Mouse (Mus musculus) ES-E14 (cell line): ENCODE results near the gene Jmjd6. TPM values are rescaled to one million over a fixed set of nuclear protein-coding genes. Genes with fewer than 3 reads are reported as not detected.
"Not testable (repeated sequence)": the region's sequence is repeated elsewhere in the genome, so short reads cannot be mapped to it uniquely, and the experiment has no call there.

Source experiments
- DNase-seq: peaks from one replicate; pipeline ENCODE4 v3.0.0-alpha.2; 2013; ENCODE audit warnings: low read depth, low spot score
- H3K27ac ChIP-seq: 2 replicates; pipeline ENCODE4 v1.5.1; 2012; ENCODE audit warnings: low read depth, mild to moderate bottlenecking, low read length, moderate library complexity, mixed read lengths; ENCODE audit not compliant: poor library complexity, insufficient read depth, severe bottlenecking
- H3K36me3 ChIP-seq: 2 replicates; pipeline ENCODE4 v1.6.1; 2012; ENCODE audit warnings: mild to moderate bottlenecking, low read length, moderate library complexity, mixed read lengths; ENCODE audit not compliant: control insufficient read depth, poor library complexity, insufficient read depth, severe bottlenecking
- H3K4me1 ChIP-seq, 2 experiments: fragments of 150-350 bp in 1 of 2; sonication (generic) in 1 of 2; 2 replicates each; pipeline ENCODE4 v1.6.1; 2012; ENCODE audit warnings: low read length in 2 of 2, mild to moderate bottlenecking in 1 of 2, mixed read lengths in 1 of 2; ENCODE audit not compliant: control insufficient read depth in 2 of 2, insufficient read depth in 2 of 2, poor library complexity in 1 of 2
- H3K4me3 ChIP-seq, 2 experiments: fragments of 150-350 bp in 1 of 2; sonication (generic) in 1 of 2; 2 replicates each; pipeline ENCODE4 v1.5.1; 2012; ENCODE audit warnings: low read length in 2 of 2, low read depth in 1 of 2, mild to moderate bottlenecking in 1 of 2, mixed read lengths in 1 of 2; ENCODE audit not compliant: insufficient read depth in 1 of 2, poor library complexity in 1 of 2, severe bottlenecking in 1 of 2
- H3K9ac ChIP-seq: 2 replicates; pipeline ENCODE4 v1.6.1; 2012; ENCODE audit warnings: low read depth, mild to moderate bottlenecking, low read length, mixed read lengths; ENCODE audit not compliant: poor library complexity, insufficient read depth, severe bottlenecking
- H3K9me3 ChIP-seq: fragments of 150-350 bp; sonication (generic); 2 replicates; pipeline ENCODE4 v1.6.1; 2012; ENCODE audit warnings: low read depth, mild to moderate bottlenecking, low read length; ENCODE audit not compliant: control insufficient read depth, insufficient read depth
- CHD2 ChIP-seq: IDR thresholded peaks from 2 replicates; pipeline ENCODE4 v1.6.1; 2014; ENCODE audit warnings: mild to moderate bottlenecking, low read depth, low read length, inconsistent platforms
- HCFC1 ChIP-seq: IDR thresholded peaks from 2 replicates; pipeline ENCODE4 v1.6.1; 2012; ENCODE audit warnings: low read length, inconsistent platforms, borderline replicate concordance; ENCODE audit not compliant: insufficient read depth
- MAFK ChIP-seq: IDR thresholded peaks from 2 replicates; pipeline ENCODE4 v1.6.1; 2014; ENCODE audit warnings: mild to moderate bottlenecking, low read depth, low read length, inconsistent platforms; ENCODE audit not compliant: insufficient read depth
- ZC3H11A ChIP-seq: IDR thresholded peaks from 2 replicates; pipeline ENCODE4 v1.6.1; 2012; ENCODE audit warnings: low read depth, mild to moderate bottlenecking, inconsistent platforms, low read length, borderline replicate concordance
- ZNF384 ChIP-seq: IDR thresholded peaks from 2 replicates; pipeline ENCODE4 v1.6.1; 2012; ENCODE audit warnings: low read depth, low read length, inconsistent platforms
- in situ Hi-C, 2 experiments: fragments of 600-800 bp; cut with MboI; formaldehyde crosslinking; loops; one replicate each; pipeline ENCODE4 v1.15.1; 2025; ENCODE audit warnings: low sequenced_read_pairs in 2 of 2, inconsistent platforms in 1 of 2; ENCODE audit not compliant: unreplicated experiment in 2 of 2
- total RNA-seq: library from RNA; depleted of rRNA; stranded (reverse); fragments of 300-350 nt; gene quantifications from 2 replicates; pipeline ENCODE4 v1.2.3, GENCODE M21; 2012

Jmjd6 gene
- total RNA-seq, 1 experiment = 78.1 TPM

GRCm38 (mm10) chr11:116832172-116832685 is 11.0 kb downstream of the Jmjd6 start:
- peaks cover 27% of the 10 kb centered on the region for H3K36me3 ChIP-seq
- in situ Hi-C loops = no loop called here
- H3K27ac ChIP-seq = no peak overlapping the region

GRCm38 (mm10) chr11:116827534-116828165 is 15.6 kb downstream of the Jmjd6 start, which contains the start of gene Mxra7:
TSS of gene Mxra7 (minus strand) at chr11:116828046.
- in situ Hi-C loops = no loop called here
- H3K9ac ChIP-seq = peak within 1 kb of the TSS; percentile 73
- H3K36me3 ChIP-seq = no peaks in the 10 kb centered on the region
- H3K4me1 ChIP-seq = peaks cover 0 to 15% of the 10 kb centered on the region in 2 experiments; a peak in 2 of 4 replicates
- H3K4me3 ChIP-seq = peak within 1 kb of the TSS; percentile 75 to 79
- no peak within 1 kb of the TSS for H3K27ac ChIP-seq
- no peak for TF ChIP-seq HCFC1
- TF ChIP-seq MAFK = no peak
- TF ChIP-seq ZNF384 = no peak
- no peak for TF ChIP-seq ZC3H11A
- no peak for TF ChIP-seq CHD2
- DNase-seq = no peak
- no peaks in the 10 kb centered on the region for H3K9me3 ChIP-seq

More at GRCm38 (mm10) chr11:116832172-116832685, 11.0 kb downstream of the Jmjd6 start:
- Histone ChIP-seq H3K9me3 (no peaks in the 10 kb centered on the region), H3K4me1 (peaks cover 0 to 11% of the 10 kb centered on the region in 2 experiments; a peak in 2 of 4 replicates), H3K4me3 (no peak overlapping the region), H3K9ac (no peak overlapping the region)
- TF ChIP-seq HCFC1 = no peak
- no peak for TF ChIP-seq ZC3H11A
- peak; percentile 91 for TF ChIP-seq ZNF384
- TF ChIP-seq CHD2 = no peak
- no peak for DNase-seq

- Histone ChIP-seq H3K9ac (peak overlapping the region; percentile 73), H3K27ac (no peak overlapping the region), H3K4me1 (peaks cover 0 to 15% of the 10 kb centered on the region in 2 experiments; a peak in 2 of 4 replicates), H3K9me3 (no peaks in the 10 kb centered on the region), H3K36me3 (no peaks in the 10 kb centered on the region), H3K4me3 (peak overlapping the region; percentile 75 to 79)
- DNase-seq = no peak
- in situ Hi-C loops = no loop called here
- no peak for TF ChIP-seq HCFC1
- no peak for TF ChIP-seq CHD2
- TF ChIP-seq MAFK = no peak
- TF ChIP-seq ZC3H11A = no peak
Observed at GRCm38 (mm10) chr11:116826550-116827504, 16.4 kb downstream of the Jmjd6 start.

- TF ChIP-seq CHD2 (no peak), HCFC1 (no peak), ZNF384 (no peak), MAFK (no peak), ZC3H11A (no peak)
- Histone ChIP-seq H3K4me3 (no peak overlapping the region), H3K4me1 (peaks cover 0 to 15% of the 10 kb centered on the region in 2 experiments; a peak in 2 of 4 replicates), H3K9ac (no peak overlapping the region), H3K36me3 (no peaks in the 10 kb centered on the region), H3K27ac (no peak overlapping the region), H3K9me3 (no peaks in the 10 kb centered on the region)
- in situ Hi-C loops = no loop called here
- DNase-seq = no peak
Observed at GRCm38 (mm10) chr11:116825230-116825629, 18.0 kb downstream of the Jmjd6 start.

- in situ Hi-C loops = loop anchor here in 1 of 2 experiments (25.0 kb wide), 1 partner anchor 187 kb away; the partner anchor contains the start of gene Rhbdf2
Observed at GRCm38 (mm10) chr11:116823885-116824284, 19.4 kb downstream of the Jmjd6 start.

More at GRCm38 (mm10) chr11:116823885-116824284, 19.4 kb downstream of the Jmjd6 start:
- not testable (repeated sequence) for H3K4me1 ChIP-seq, H3K4me3 ChIP-seq, H3K27ac ChIP-seq, H3K9me3 ChIP-seq, H3K36me3 ChIP-seq, DNase-seq, H3K9ac ChIP-seq
